Mouse (Mus musculus): ENCODE data around the gene Alppl2. TPM values are rescaled to one million over a fixed set of nuclear protein-coding genes. Genes with fewer than 3 reads are reported as not detected.

The Alppl2 gene
- polyA plus RNA-seq, 1 experiment from 2014 or later, result not detected

- Histone ChIP-seq H3K4me3 (no peak overlapping the region), H3K4me2 (no peak overlapping the region), H3K36me3 (peaks cover 8% of the 10 kb centered on the region; the same call in 1 of the 2 replicates), H3K9me3 (replicated peaks) (no peaks in the 10 kb centered on the region), H3K27ac (no peak overlapping the region), H3K27me3 (replicated peaks) (no peaks in the 10 kb centered on the region), H3K9ac (no peak overlapping the region), H3K4me1 (no peaks in the 10 kb centered on the region)
- ATAC-seq, result 0 out of 2 replicates have a peak, but pooled peaks have one; percentile 38
- WGBS (ENCODE audit: insufficient replicate concordance), result 0% methylated on average over 1 of the region's 1 CpGs
These were observed 47.8 kb downstream of the Alppl2 start for GRCm38 (mm10) chr1:87041814-87042438.

- Histone ChIP-seq H3K4me1 (peaks cover 3% of the 10 kb centered on the region), H3K9me3 (replicated peaks) (no peaks in the 10 kb centered on the region), H3K36me3 (peaks cover 8% of the 10 kb centered on the region; the same call in 1 of the 2 replicates), H3K27ac (no peak overlapping the region), H3K4me3 (no peak overlapping the region), H3K9ac (no peak overlapping the region), H3K27me3 (replicated peaks) (no peaks in the 10 kb centered on the region), H3K4me2 (no peak overlapping the region)
- WGBS (ENCODE audit: insufficient replicate concordance), result 11% methylated on average over 3 of the region's 3 CpGs
- ATAC-seq, result no peak
These were observed 48.6 kb downstream of the Alppl2 start for GRCm38 (mm10) chr1:87041119-87041518.

GRCm38 (mm10) chr1:87038477-87039070, 51.2 kb downstream of the Alppl2 start:
- Histone ChIP-seq H3K27ac (no peak overlapping the region), H3K4me3 (no peak overlapping the region), H3K27me3 (replicated peaks) (no peaks in the 10 kb centered on the region), H3K4me2 (no peak overlapping the region), H3K36me3 (no peaks in the 10 kb centered on the region), H3K9me3 (replicated peaks) (no peaks in the 10 kb centered on the region), H3K4me1 (peaks cover 13% of the 10 kb centered on the region), H3K9ac (no peak overlapping the region)
- ATAC-seq, result no peak
- 57% methylated on average over 2 of the region's 2 CpGs for WGBS (ENCODE audit: insufficient replicate concordance)

Other genes starting within 250 kb of the Alppl2 start
- gene Alpi, start 11.7 kb upstream of the Alppl2 start, polyA plus RNA-seq (2016; fragmentation: Nextera tagmentation; extraction: Ambion mirVana), result not detected in 2 replicates
- not detected in 2 replicates for gene Akp3, start 35.0 kb upstream of the Alppl2 start, polyA plus RNA-seq (2016; fragmentation: Nextera tagmentation; extraction: Ambion mirVana)
- 0.12 and 0.35 TPM in 2 replicates for gene Ecel1, start 66.6 kb upstream of the Alppl2 start, polyA plus RNA-seq (2016; fragmentation: Nextera tagmentation; extraction: Ambion mirVana)
- not detected in 2 replicates for gene Prss56, start 93.4 kb upstream of the Alppl2 start, polyA plus RNA-seq (2016; fragmentation: Nextera tagmentation; extraction: Ambion mirVana)
- gene Chrnd, start 100.7 kb upstream of the Alppl2 start, polyA plus RNA-seq (2016; fragmentation: Nextera tagmentation; extraction: Ambion mirVana), result 0.07 TPM in 1 of 2 replicates, not detected in the other
- 0.52 and 0.54 TPM in 2 replicates for gene Chrng, start 114.7 kb upstream of the Alppl2 start, polyA plus RNA-seq (2016; fragmentation: Nextera tagmentation; extraction: Ambion mirVana)
- 114 and 117 TPM in 2 replicates for gene Eif4e2, start 124.0 kb upstream of the Alppl2 start, polyA plus RNA-seq (2016; fragmentation: Nextera tagmentation; extraction: Ambion mirVana)
- gene Efhd1, start 174.4 kb upstream of the Alppl2 start, polyA plus RNA-seq (2016; fragmentation: Nextera tagmentation; extraction: Ambion mirVana), result not detected in 2 replicates
- 25.4 and 27.8 TPM in 2 replicates for gene Gigyf2, start 237.1 kb upstream of the Alppl2 start, polyA plus RNA-seq (2016; fragmentation: Nextera tagmentation; extraction: Ambion mirVana)

All from liver, embryonic 12.5 days (tissue).